Mouse (Mus musculus): Measurements from ENCODE around the gene Crkl. TPM values are rescaled to one million over a fixed set of nuclear protein-coding genes. Genes with fewer than 3 reads are reported as not detected.

Crkl gene
- polyA plus RNA-seq, 1 experiment from 2014 or later = 72.4 TPM

GRCm38 (mm10) chr16:17432576-17432975, 19.2 kb upstream of the Crkl start:
- no peak for ATAC-seq
- H3K27ac ChIP-seq (ENCODE audit: low read length) = no peak overlapping the region
- H3K4me2 ChIP-seq (ENCODE audit: low read length) = no peak overlapping the region
- H3K9ac ChIP-seq (ENCODE audit: low read depth, low read length) = no peak overlapping the region
- H3K4me3 ChIP-seq (ENCODE audit: low read depth, low read length) = no peak overlapping the region
- H3K27me3 ChIP-seq (ENCODE audit: control insufficient read depth, insufficient read depth, low read depth, low read length) = no peaks in the 10 kb centered on the region
- H3K36me3 ChIP-seq (ENCODE audit: control insufficient read depth, insufficient read depth, low read length) = peaks cover 13% of the 10 kb centered on the region; the same call in 1 of the 2 replicates
- no peaks in the 10 kb centered on the region for H3K4me1 ChIP-seq (ENCODE audit: control insufficient read depth, insufficient read depth, low read length)
- H3K9me3 ChIP-seq (replicated peaks; ENCODE audit: control insufficient read depth, low read length, poor library complexity, severe bottlenecking) = no peaks in the 10 kb centered on the region
- WGBS = 82% methylated on average over 2 of the region's 2 CpGs

GRCm38 (mm10) chr16:17452373-17452715, 557 bp downstream of the Crkl start:
- Histone ChIP-seq H3K9me3 (replicated peaks; ENCODE audit: control insufficient read depth, low read length, poor library complexity, severe bottlenecking) (no peaks in the 10 kb centered on the region), H3K27ac (ENCODE audit: low read length) (peak overlapping the region; percentile 98), H3K36me3 (ENCODE audit: control insufficient read depth, insufficient read depth, low read length) (peaks cover 6% of the 10 kb centered on the region; the same call in 1 of the 2 replicates), H3K9ac (ENCODE audit: low read depth, low read length) (peak overlapping the region; percentile 98), H3K27me3 (ENCODE audit: control insufficient read depth, insufficient read depth, low read depth, low read length) (no peaks in the 10 kb centered on the region), H3K4me3 (ENCODE audit: low read depth, low read length) (peak overlapping the region; percentile 69), H3K4me1 (ENCODE audit: control insufficient read depth, insufficient read depth, low read length) (peaks cover 28% of the 10 kb centered on the region), H3K4me2 (ENCODE audit: low read length) (peak overlapping the region; percentile 98)
- WGBS = under 1% methylated on average over 24 of the region's 24 CpGs
- peak; percentile 62 for ATAC-seq

- H3K36me3 ChIP-seq (ENCODE audit: control insufficient read depth, insufficient read depth, low read length) = peaks cover 6% of the 10 kb centered on the region; the same call in 1 of the 2 replicates
- no peak overlapping the region for H3K4me2 ChIP-seq (ENCODE audit: low read length)
- H3K4me3 ChIP-seq (ENCODE audit: low read depth, low read length) = no peak overlapping the region
- WGBS = 100% methylated on average over 1 of the region's 1 CpGs
- H3K27me3 ChIP-seq (ENCODE audit: control insufficient read depth, insufficient read depth, low read depth, low read length) = no peaks in the 10 kb centered on the region
- peaks cover 25% of the 10 kb centered on the region for H3K4me1 ChIP-seq (ENCODE audit: control insufficient read depth, insufficient read depth, low read length)
- ATAC-seq = no peak
- no peak overlapping the region for H3K27ac ChIP-seq (ENCODE audit: low read length)
- H3K9me3 ChIP-seq (replicated peaks; ENCODE audit: control insufficient read depth, low read length, poor library complexity, severe bottlenecking) = no peaks in the 10 kb centered on the region
- H3K9ac ChIP-seq (ENCODE audit: low read depth, low read length) = no peak overlapping the region
Observed at GRCm38 (mm10) chr16:17456901-17457300, 5.1 kb downstream of the Crkl start.

DNA sequence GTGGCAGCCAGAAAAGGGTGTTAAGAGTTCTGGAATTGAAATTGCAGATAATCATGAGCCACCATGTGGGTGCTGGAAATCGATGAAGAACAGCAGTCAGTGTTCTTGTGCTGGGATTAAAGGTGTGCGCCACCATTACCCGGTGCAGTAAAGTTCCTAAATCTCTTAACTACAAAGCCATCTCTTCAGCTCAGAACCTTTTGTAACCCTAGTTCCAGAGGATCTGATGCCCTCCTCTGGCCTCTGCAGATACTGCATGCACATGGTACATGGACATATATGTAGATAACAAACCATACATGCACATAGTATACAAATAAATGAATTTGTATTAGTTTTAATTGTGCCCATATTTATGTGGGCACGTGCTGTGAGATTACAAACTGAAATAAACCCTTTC, 8.5 kb downstream of the Crkl start:
- peaks cover 14% of the 10 kb centered on the region for H3K4me1 ChIP-seq (ENCODE audit: control insufficient read depth, insufficient read depth, low read length)
- no peak overlapping the region for H3K27ac ChIP-seq (ENCODE audit: low read length)
- H3K36me3 ChIP-seq (ENCODE audit: control insufficient read depth, insufficient read depth, low read length) = peaks cover 6% of the 10 kb centered on the region; the same call in 1 of the 2 replicates
- 91% methylated on average over 4 of the region's 4 CpGs for WGBS
- no peak overlapping the region for H3K4me2 ChIP-seq (ENCODE audit: low read length)
- ATAC-seq = no peak
- no peaks in the 10 kb centered on the region for H3K9me3 ChIP-seq (replicated peaks; ENCODE audit: control insufficient read depth, low read length, poor library complexity, severe bottlenecking)
- H3K27me3 ChIP-seq (ENCODE audit: control insufficient read depth, insufficient read depth, low read depth, low read length) = no peaks in the 10 kb centered on the region
- H3K9ac ChIP-seq (ENCODE audit: low read depth, low read length) = no peak overlapping the region
- no peak overlapping the region for H3K4me3 ChIP-seq (ENCODE audit: low read depth, low read length)

DNA sequence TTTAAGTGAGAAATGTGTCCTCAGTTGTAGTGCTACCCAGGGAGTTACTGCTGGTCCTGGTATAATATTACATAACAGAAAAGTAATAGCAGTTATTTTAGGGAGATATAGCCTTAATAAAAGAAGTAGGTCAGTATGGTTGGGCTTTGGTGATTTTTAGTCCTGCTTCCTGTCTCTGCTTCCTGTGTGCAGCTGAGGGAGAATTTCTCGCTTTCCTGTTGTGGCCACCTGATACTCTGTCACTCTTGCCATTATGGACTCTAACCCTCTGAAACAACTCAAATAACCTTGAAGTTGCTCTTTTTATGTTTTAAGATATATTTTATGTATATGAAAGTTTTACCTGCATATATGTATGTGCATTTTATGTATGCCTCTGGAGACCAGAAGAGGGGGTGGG, 9.8 kb downstream of the Crkl start:
- Histone ChIP-seq H3K4me2 (ENCODE audit: low read length) (no peak overlapping the region), H3K36me3 (ENCODE audit: control insufficient read depth, insufficient read depth, low read length) (peaks cover under 1% of the 10 kb centered on the region; the same call in 1 of the 2 replicates), H3K27ac (ENCODE audit: low read length) (no peak overlapping the region), H3K9ac (ENCODE audit: low read depth, low read length) (no peak overlapping the region), H3K4me1 (ENCODE audit: control insufficient read depth, insufficient read depth, low read length) (peaks cover 2% of the 10 kb centered on the region; the same call in 1 of the 2 replicates), H3K4me3 (ENCODE audit: low read depth, low read length) (no peak overlapping the region), H3K27me3 (ENCODE audit: control insufficient read depth, insufficient read depth, low read depth, low read length) (no peaks in the 10 kb centered on the region), H3K9me3 (replicated peaks; ENCODE audit: control insufficient read depth, low read length, poor library complexity, severe bottlenecking) (no peaks in the 10 kb centered on the region)
- 90% methylated on average over 1 of the region's 1 CpGs for WGBS
- no peak for ATAC-seq

DNA sequence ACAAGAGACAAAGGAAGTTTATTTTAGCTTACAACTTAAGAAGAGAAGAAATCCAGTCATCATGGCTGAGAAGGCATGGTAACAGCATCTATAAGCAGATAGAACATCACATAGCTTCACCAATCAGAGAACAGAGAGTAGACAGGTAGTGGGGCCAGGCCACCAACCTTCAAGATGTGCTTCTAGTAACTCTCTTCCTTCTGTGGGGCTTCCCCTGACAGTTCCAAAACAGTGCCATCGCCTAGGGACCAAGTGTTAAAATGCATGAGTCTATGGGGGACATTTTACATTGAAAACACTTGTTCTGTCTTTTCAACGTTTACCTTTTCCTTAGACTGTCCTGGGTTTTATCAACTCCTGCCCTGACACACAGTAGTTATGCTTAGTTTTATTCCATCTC, 11.4 kb downstream of the Crkl start:
- Histone ChIP-seq H3K4me2 (ENCODE audit: low read length) (no peak overlapping the region), H3K9ac (ENCODE audit: low read depth, low read length) (no peak overlapping the region), H3K36me3 (ENCODE audit: control insufficient read depth, insufficient read depth, low read length) (no peaks in the 10 kb centered on the region; the same call in 1 of the 2 replicates), H3K27me3 (ENCODE audit: control insufficient read depth, insufficient read depth, low read depth, low read length) (no peaks in the 10 kb centered on the region), H3K4me3 (ENCODE audit: low read depth, low read length) (no peak overlapping the region), H3K9me3 (replicated peaks; ENCODE audit: control insufficient read depth, low read length, poor library complexity, severe bottlenecking) (no peaks in the 10 kb centered on the region), H3K27ac (ENCODE audit: low read length) (no peak overlapping the region), H3K4me1 (ENCODE audit: control insufficient read depth, insufficient read depth, low read length) (0 out of 2 replicates have a peak, but pooled peaks cover 2% of the 10 kb centered on the region)
- ATAC-seq = no peak
- 89% methylated on average over 2 of the region's 2 CpGs for WGBS

- WGBS = 91% methylated on average over 4 of the region's 4 CpGs
- Histone ChIP-seq H3K36me3 (ENCODE audit: control insufficient read depth, insufficient read depth, low read length) (peaks cover 4% of the 10 kb centered on the region), H3K9me3 (replicated peaks; ENCODE audit: control insufficient read depth, low read length, poor library complexity, severe bottlenecking) (no peaks in the 10 kb centered on the region), H3K4me3 (ENCODE audit: low read depth, low read length) (no peak overlapping the region), H3K27ac (ENCODE audit: low read length) (no peak overlapping the region), H3K4me1 (ENCODE audit: control insufficient read depth, insufficient read depth, low read length) (no peaks in the 10 kb centered on the region), H3K9ac (ENCODE audit: low read depth, low read length) (no peak overlapping the region), H3K27me3 (ENCODE audit: control insufficient read depth, insufficient read depth, low read depth, low read length) (no peaks in the 10 kb centered on the region), H3K4me2 (ENCODE audit: low read length) (no peak overlapping the region)
- ATAC-seq = no peak
Observed at GRCm38 (mm10) chr16:17466875-17467663, 15.3 kb downstream of the Crkl start.

DNA sequence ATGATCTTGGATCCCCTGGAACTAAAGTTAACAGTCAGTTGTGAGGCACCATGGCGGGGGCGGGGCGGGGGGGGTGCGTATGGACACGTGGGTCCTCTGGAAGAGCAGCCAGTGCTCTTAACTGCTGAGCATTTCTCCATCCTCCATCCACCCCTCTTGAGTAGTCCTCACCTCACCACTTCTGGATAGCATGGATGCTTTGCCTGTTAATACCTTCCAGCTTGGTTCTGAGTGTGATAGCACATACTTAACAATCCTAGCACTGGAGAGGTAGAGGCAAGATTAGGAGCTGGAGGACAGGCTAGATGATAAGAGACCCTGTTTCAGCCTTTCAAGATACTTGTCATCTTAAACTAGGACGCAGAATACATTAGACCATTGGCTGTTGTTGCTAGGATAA, 20.7 kb downstream of the Crkl start:
- Histone ChIP-seq H3K4me2 (ENCODE audit: low read length) (no peak overlapping the region), H3K9me3 (replicated peaks; ENCODE audit: control insufficient read depth, low read length, poor library complexity, severe bottlenecking) (no peaks in the 10 kb centered on the region), H3K36me3 (ENCODE audit: control insufficient read depth, insufficient read depth, low read length) (peaks cover 10% of the 10 kb centered on the region), H3K27me3 (ENCODE audit: control insufficient read depth, insufficient read depth, low read depth, low read length) (no peaks in the 10 kb centered on the region), H3K9ac (ENCODE audit: low read depth, low read length) (no peak overlapping the region), H3K4me1 (ENCODE audit: control insufficient read depth, insufficient read depth, low read length) (0 out of 2 replicates have a peak, but pooled peaks cover 4% of the 10 kb centered on the region), H3K27ac (ENCODE audit: low read length) (no peak overlapping the region), H3K4me3 (ENCODE audit: low read depth, low read length) (no peak overlapping the region)
- 91% methylated on average over 6 of the region's 6 CpGs for WGBS
- ATAC-seq = no peak

GRCm38 (mm10) chr16:17474091-17474490, 22.3 kb downstream of the Crkl start:
- H3K36me3 ChIP-seq (ENCODE audit: control insufficient read depth, insufficient read depth, low read length) = peaks cover 8% of the 10 kb centered on the region
- no peaks in the 10 kb centered on the region for H3K9me3 ChIP-seq (replicated peaks; ENCODE audit: control insufficient read depth, low read length, poor library complexity, severe bottlenecking)
- no peak overlapping the region for H3K4me3 ChIP-seq (ENCODE audit: low read depth, low read length)
- no peaks in the 10 kb centered on the region for H3K27me3 ChIP-seq (ENCODE audit: control insufficient read depth, insufficient read depth, low read depth, low read length)
- H3K4me1 ChIP-seq (ENCODE audit: control insufficient read depth, insufficient read depth, low read length) = peaks cover 13% of the 10 kb centered on the region
- H3K9ac ChIP-seq (ENCODE audit: low read depth, low read length) = no peak overlapping the region
- H3K27ac ChIP-seq (ENCODE audit: low read length) = no peak overlapping the region
- no peak overlapping the region for H3K4me2 ChIP-seq (ENCODE audit: low read length)
- ATAC-seq = no peak
